Mouse (Mus musculus): ENCODE results near the gene Pdgfb. TPM values are rescaled to one million over a fixed set of nuclear protein-coding genes. Genes with fewer than 3 reads are reported as not detected.
A peak's percentile ranks its signal among the peaks of the same experiment; 100 is the strongest.

Pdgfb gene
- polyA plus RNA-seq, 1 experiment: 27.2 TPM

- H3K27me3 ChIP-seq (ENCODE audit: control insufficient read depth, insufficient read depth, insufficient read length): no peaks in the 10 kb centered on the region
- H3K4me3 ChIP-seq (ENCODE audit: insufficient read depth, poor library complexity, severe bottlenecking): no peak overlapping the region
- TF ChIP-seq USF1 (IDR thresholded peaks at IDR 0.05; ENCODE audit: low read depth): no peak
- TF ChIP-seq CEBPB (IDR thresholded peaks at IDR 0.05; ENCODE audit: low read depth): no peak
- TF ChIP-seq MYOD1 (IDR thresholded peaks at IDR 0.05; ENCODE audit: control insufficient read depth, insufficient read length, low read depth): no peak
- TF ChIP-seq MYOG (IDR thresholded peaks at IDR 0.05; ENCODE audit: control insufficient read depth, extremely low read depth, insufficient read length): no peak
- TF ChIP-seq FOSL1 (IDR thresholded peaks at IDR 0.05; ENCODE audit: insufficient read depth, low read length, poor library complexity, severe bottlenecking): no peak
- no peak for TF ChIP-seq MAX (IDR thresholded peaks at IDR 0.05)
- TF ChIP-seq CTCF (IDR thresholded peaks at IDR 0.05; ENCODE audit: control insufficient read depth, insufficient read depth, insufficient read length): no peak
- H3K36me3 ChIP-seq (ENCODE audit: control insufficient read depth, insufficient read depth): peaks cover 67% of the 10 kb centered on the region
- no peak overlapping the region for H3ac ChIP-seq (ENCODE audit: control insufficient read depth, insufficient read length, low read depth)
- H3K79me2 ChIP-seq (ENCODE audit: control insufficient read depth, insufficient read depth): no peaks in the 10 kb centered on the region
- no peaks in the 10 kb centered on the region for H3K79me3 ChIP-seq (ENCODE audit: low read depth)
Observed at GRCm38 (mm10) chr15:79997988-79998387, 16.8 kb downstream of the Pdgfb start.

DNA sequence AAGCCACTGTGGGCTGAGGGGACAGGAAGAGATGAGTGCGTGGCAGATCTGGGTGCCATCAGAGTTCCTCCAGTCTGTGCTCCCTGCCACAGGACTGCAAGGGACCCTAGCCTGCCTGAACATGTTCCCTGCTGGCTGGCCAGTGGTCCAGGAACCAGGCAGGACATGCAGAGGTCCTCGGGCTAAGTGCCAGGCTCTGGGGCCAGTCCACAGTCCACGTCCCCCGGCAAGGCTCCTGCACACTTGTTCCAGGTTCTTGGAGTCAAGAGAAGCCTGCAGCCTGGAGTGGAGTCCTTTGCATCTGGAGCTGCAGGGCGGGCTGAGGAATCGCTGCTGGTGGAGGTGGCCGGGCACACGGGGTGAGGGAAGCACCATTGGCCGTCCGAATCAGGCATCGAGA is 18.0 kb downstream of the Pdgfb start:
- Histone ChIP-seq H3K79me2 (ENCODE audit: control insufficient read depth, insufficient read depth) (no peaks in the 10 kb centered on the region), H3K36me3 (ENCODE audit: control insufficient read depth, insufficient read depth) (peaks cover 55% of the 10 kb centered on the region), H3K79me3 (ENCODE audit: low read depth) (no peaks in the 10 kb centered on the region), H3ac (ENCODE audit: control insufficient read depth, insufficient read length, low read depth) (no peak overlapping the region), H3K27me3 (ENCODE audit: control insufficient read depth, insufficient read depth, insufficient read length) (no peaks in the 10 kb centered on the region), H3K4me3 (ENCODE audit: insufficient read depth, poor library complexity, severe bottlenecking) (no peak overlapping the region)
- TF ChIP-seq MAX (IDR thresholded peaks at IDR 0.05) (no peak), CTCF (IDR thresholded peaks at IDR 0.05; ENCODE audit: control insufficient read depth, insufficient read depth, insufficient read length) (no peak), MYOD1 (IDR thresholded peaks at IDR 0.05; ENCODE audit: control insufficient read depth, insufficient read length, low read depth) (no peak), MYOG (IDR thresholded peaks at IDR 0.05; ENCODE audit: control insufficient read depth, extremely low read depth, insufficient read length) (no peak), FOSL1 (IDR thresholded peaks at IDR 0.05; ENCODE audit: insufficient read depth, low read length, poor library complexity, severe bottlenecking) (no peak), USF1 (IDR thresholded peaks at IDR 0.05; ENCODE audit: low read depth) (no peak), CEBPB (IDR thresholded peaks at IDR 0.05; ENCODE audit: low read depth) (no peak)

DNA sequence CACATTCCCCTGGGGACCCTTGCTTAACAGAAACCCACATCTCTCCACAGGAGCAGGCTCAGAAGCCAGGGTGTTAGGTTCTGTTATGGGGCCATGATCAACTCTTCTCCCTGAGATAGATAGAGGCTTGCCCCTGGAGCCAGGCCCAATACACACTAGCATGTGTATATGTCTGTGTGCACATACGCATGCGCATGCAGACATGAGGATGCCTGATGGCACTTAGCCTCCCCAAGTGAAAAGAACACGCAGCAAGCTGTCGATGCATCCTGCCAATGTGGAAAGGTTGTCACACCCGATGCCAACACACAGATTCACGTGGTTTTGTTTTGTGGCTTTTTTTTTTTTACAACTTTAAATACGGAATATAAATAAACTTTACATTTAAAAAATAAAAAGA is 19.2 kb downstream of the Pdgfb start:
- Histone ChIP-seq H3ac (ENCODE audit: control insufficient read depth, insufficient read length, low read depth) (no peak overlapping the region), H3K27me3 (ENCODE audit: control insufficient read depth, insufficient read depth, insufficient read length) (no peaks in the 10 kb centered on the region), H3K79me3 (ENCODE audit: low read depth) (no peaks in the 10 kb centered on the region), H3K36me3 (ENCODE audit: control insufficient read depth, insufficient read depth) (peaks cover 46% of the 10 kb centered on the region), H3K79me2 (ENCODE audit: control insufficient read depth, insufficient read depth) (no peaks in the 10 kb centered on the region), H3K4me3 (ENCODE audit: insufficient read depth, poor library complexity, severe bottlenecking) (no peak overlapping the region)
- TF ChIP-seq CTCF (IDR thresholded peaks at IDR 0.05; ENCODE audit: control insufficient read depth, insufficient read depth, insufficient read length) (no peak), MAX (IDR thresholded peaks at IDR 0.05) (no peak), USF1 (IDR thresholded peaks at IDR 0.05; ENCODE audit: low read depth) (no peak), MYOD1 (IDR thresholded peaks at IDR 0.05; ENCODE audit: control insufficient read depth, insufficient read length, low read depth) (no peak), FOSL1 (IDR thresholded peaks at IDR 0.05; ENCODE audit: insufficient read depth, low read length, poor library complexity, severe bottlenecking) (no peak), CEBPB (IDR thresholded peaks at IDR 0.05; ENCODE audit: low read depth) (no peak), MYOG (IDR thresholded peaks at IDR 0.05; ENCODE audit: control insufficient read depth, extremely low read depth, insufficient read length) (no peak)

DNA sequence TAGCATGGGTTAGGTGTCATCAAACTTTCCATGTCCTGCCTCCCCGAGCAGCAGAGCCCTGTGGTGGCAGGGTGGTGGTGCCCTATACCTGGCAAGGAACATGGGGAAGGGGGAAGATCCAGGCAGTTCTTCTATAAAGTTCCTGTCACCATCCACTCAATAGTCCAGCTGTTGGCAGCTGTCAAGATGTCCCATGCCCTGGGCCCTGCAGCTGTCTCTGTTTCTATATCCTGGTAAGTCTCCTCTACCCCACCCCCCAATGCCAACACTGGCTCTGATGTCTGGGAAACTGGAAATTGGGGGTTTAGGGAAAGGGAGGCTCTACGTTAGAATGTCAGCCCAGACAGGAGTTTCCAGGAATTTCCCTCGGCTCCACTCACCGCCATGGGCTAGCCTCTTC is 20.2 kb downstream of the Pdgfb start:
- Histone ChIP-seq H3K79me2 (ENCODE audit: control insufficient read depth, insufficient read depth) (no peaks in the 10 kb centered on the region), H3K4me3 (ENCODE audit: insufficient read depth, poor library complexity, severe bottlenecking) (no peak overlapping the region), H3K27me3 (ENCODE audit: control insufficient read depth, insufficient read depth, insufficient read length) (no peaks in the 10 kb centered on the region), H3ac (ENCODE audit: control insufficient read depth, insufficient read length, low read depth) (no peak overlapping the region), H3K36me3 (ENCODE audit: control insufficient read depth, insufficient read depth) (peaks cover 36% of the 10 kb centered on the region), H3K79me3 (ENCODE audit: low read depth) (no peaks in the 10 kb centered on the region)
- TF ChIP-seq CTCF (IDR thresholded peaks at IDR 0.05; ENCODE audit: control insufficient read depth, insufficient read depth, insufficient read length) (no peak), MYOD1 (IDR thresholded peaks at IDR 0.05; ENCODE audit: control insufficient read depth, insufficient read length, low read depth) (peak; percentile 57)

DNA sequence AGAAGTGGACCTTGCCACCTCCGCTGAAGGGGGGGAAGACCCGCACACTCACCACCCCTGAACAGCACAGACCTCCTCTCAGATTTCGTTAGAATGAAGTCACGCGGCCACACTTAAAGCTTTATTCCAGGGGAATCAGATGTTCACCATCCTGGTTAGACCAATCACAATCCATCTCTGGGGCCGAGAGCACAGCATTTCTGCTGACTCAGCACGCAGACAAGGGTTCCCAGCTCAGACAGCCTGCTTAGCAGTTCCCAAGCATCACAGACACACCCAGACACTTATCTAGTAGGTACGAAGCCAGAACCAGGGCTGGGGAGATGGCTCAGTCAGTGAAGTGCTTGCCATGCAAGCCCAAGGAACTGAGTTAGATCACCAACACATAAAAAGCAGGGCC is 28.6 kb downstream of the Pdgfb start:
- H3K27me3 ChIP-seq (ENCODE audit: control insufficient read depth, insufficient read depth, insufficient read length): no peaks in the 10 kb centered on the region
- no peak overlapping the region for H3ac ChIP-seq (ENCODE audit: control insufficient read depth, insufficient read length, low read depth)
- no peaks in the 10 kb centered on the region for H3K79me3 ChIP-seq (ENCODE audit: low read depth)
- no peaks in the 10 kb centered on the region for H3K36me3 ChIP-seq (ENCODE audit: control insufficient read depth, insufficient read depth)
- TF ChIP-seq MYOG (IDR thresholded peaks at IDR 0.05; ENCODE audit: control insufficient read depth, extremely low read depth, insufficient read length) (no peak), MAX (IDR thresholded peaks at IDR 0.05) (no peak), MYOD1 (IDR thresholded peaks at IDR 0.05; ENCODE audit: control insufficient read depth, insufficient read length, low read depth) (no peak), CTCF (IDR thresholded peaks at IDR 0.05; ENCODE audit: control insufficient read depth, insufficient read depth, insufficient read length) (no peak), USF1 (IDR thresholded peaks at IDR 0.05; ENCODE audit: low read depth) (no peak), FOSL1 (IDR thresholded peaks at IDR 0.05; ENCODE audit: insufficient read depth, low read length, poor library complexity, severe bottlenecking) (no peak), CEBPB (IDR thresholded peaks at IDR 0.05; ENCODE audit: low read depth) (no peak)
- H3K79me2 ChIP-seq (ENCODE audit: control insufficient read depth, insufficient read depth): no peaks in the 10 kb centered on the region
- H3K4me3 ChIP-seq (ENCODE audit: insufficient read depth, poor library complexity, severe bottlenecking): no peak overlapping the region

- TF ChIP-seq MYOD1 (IDR thresholded peaks at IDR 0.05; ENCODE audit: control insufficient read depth, insufficient read length, low read depth) (no peak), USF1 (IDR thresholded peaks at IDR 0.05; ENCODE audit: low read depth) (no peak), MAX (IDR thresholded peaks at IDR 0.05) (no peak), MYOG (IDR thresholded peaks at IDR 0.05; ENCODE audit: control insufficient read depth, extremely low read depth, insufficient read length) (no peak), CTCF (IDR thresholded peaks at IDR 0.05; ENCODE audit: control insufficient read depth, insufficient read depth, insufficient read length) (no peak), FOSL1 (IDR thresholded peaks at IDR 0.05; ENCODE audit: insufficient read depth, low read length, poor library complexity, severe bottlenecking) (no peak), CEBPB (IDR thresholded peaks at IDR 0.05; ENCODE audit: low read depth) (no peak)
- no peaks in the 10 kb centered on the region for H3K79me2 ChIP-seq (ENCODE audit: control insufficient read depth, insufficient read depth)
- H3K27me3 ChIP-seq (ENCODE audit: control insufficient read depth, insufficient read depth, insufficient read length): no peaks in the 10 kb centered on the region
Observed at GRCm38 (mm10) chr15:79985471-79985870, 29.3 kb downstream of the Pdgfb start.

More at GRCm38 (mm10) chr15:79985471-79985870, 29.3 kb downstream of the Pdgfb start:
- H3K79me3 ChIP-seq (ENCODE audit: low read depth): no peaks in the 10 kb centered on the region
- no peaks in the 10 kb centered on the region for H3K36me3 ChIP-seq (ENCODE audit: control insufficient read depth, insufficient read depth)
- H3ac ChIP-seq (ENCODE audit: control insufficient read depth, insufficient read length, low read depth): no peak overlapping the region
- no peak overlapping the region for H3K4me3 ChIP-seq (ENCODE audit: insufficient read depth, poor library complexity, severe bottlenecking)
